Mouse (Mus musculus) CD4-positive, CD25-positive, alpha-beta regulatory T cell (primary cell): ENCODE results near the gene Rnls. TPM values are rescaled to one million over a fixed set of nuclear protein-coding genes. Genes with fewer than 3 reads are reported as not detected.

Experiments used
- polyA plus RNA-seq: library from polyadenylated mRNA; unstranded; fragments of 100-300 nt; shearing (Covaris generic); gene quantifications from one replicate; pipeline ENCODE4 v1.2.1, GENCODE M21; 2017

Rnls gene
- 3.1 TPM for polyA plus RNA-seq

GRCm38 (mm10) chr19:33391651-33392382, at the start of gene Rnls:
Rnls (minus strand) TSS chr19:33392295.

Other genes starting within 250 kb of the Rnls start
- gene Lipo4, start 125.5 kb upstream of the Rnls start, polyA plus RNA-seq, result not detected
- not detected for gene Gm8978, start 233.0 kb upstream of the Rnls start, polyA plus RNA-seq